Comparison of ENCODE assay signal across 10 mouse cellular contexts in genomic region chr1:125441679-125442078, GRCm38 (mm10). TPM values are rescaled to one million over a fixed set of nuclear protein-coding genes. Genes with fewer than 3 reads are reported as not detected.
DNase-seq lines count a peak whose midpoint lies in the region; ATAC-seq and TF ChIP-seq lines count a peak whose summit lies in the region.
"Had no signal": no experiment of that assay in that cellular context is flagged by ENCODE, and none has a peak within 500 bp of the region (broad histone marks: within the 10 kb centered on the region; RNA-seq: fewer than 3 reads in every experiment).

No protein-coding gene starts in this region.

- peak; percentile 48 to 52 for DNase-seq in lung, adult 18-20 months
- DNase-seq in lung, adult 2 months = no peak
- peak; percentile 49 for DNase-seq in lung, postnatal 14 days
- peak; percentile 21 for DNase-seq in thymus, postnatal 14 days
- no peak for DNase-seq in right cerebral cortex, adult 2 months (ENCODE audit: low spot score in 2 of 2)
- DNase-seq in forebrain, embryonic 11.5 days (ENCODE audit: low spot score) = no peak

- H3K4me2 ChIP-seq in intestine, embryonic 16.5 days (ENCODE audit: low read depth, low read length) = no peak overlapping the region
- H3K4me2 ChIP-seq in forebrain, embryonic 11.5 days (ENCODE audit: low read depth, low read length, severe bottlenecking) = no peak overlapping the region
- H3K4me2 ChIP-seq: heart, embryonic 11.5 days had no signal

- TF ChIP-seq CTCF in lung, adult 2 months (IDR thresholded peaks at IDR 0.05; ENCODE audit: insufficient read depth, low read length) = no peak

- 38% methylated on average over 7 of the region's 7 CpGs for WGBS in lung, adult 2 months
- 43% methylated on average over 7 of the region's 7 CpGs for WGBS in intestine, embryonic 16.5 days
- WGBS in forebrain, embryonic 11.5 days = 76% methylated on average over 7 of the region's 7 CpGs

- H3K4me3 ChIP-seq in lung, adult 2 months (replicated peaks; ENCODE audit: extremely low read depth, low read depth, low read length) = no peak overlapping the region
- H3K4me3 ChIP-seq in intestine, embryonic 16.5 days (ENCODE audit: low read length) = no peak overlapping the region
- H3K4me3 ChIP-seq in forebrain, embryonic 11.5 days (ENCODE audit: low read depth, low read length) = no peak overlapping the region

- no peak overlapping the region for H3K9ac ChIP-seq in intestine, embryonic 16.5 days (ENCODE audit: low read depth, low read length)
- H3K9ac ChIP-seq in forebrain, embryonic 11.5 days (ENCODE audit: low read length) = no peak overlapping the region

- no peak for TF ChIP-seq POLR2A in lung, adult 2 months (IDR thresholded peaks at IDR 0.05; ENCODE audit: borderline replicate concordance, extremely low read depth, low read depth, low read length)

- peak overlapping the region; percentile 27 for H3K27ac ChIP-seq in intestine, embryonic 16.5 days (ENCODE audit: low read length)
- H3K27ac ChIP-seq in forebrain, embryonic 11.5 days (ENCODE audit: low read depth, low read length) = no peak overlapping the region

- H3K27me3 ChIP-seq in intestine, embryonic 16.5 days (replicated peaks; ENCODE audit: control insufficient read depth, insufficient read depth, low read length) = no peaks in the 10 kb centered on the region
- H3K27me3 ChIP-seq in forebrain, embryonic 11.5 days (ENCODE audit: control insufficient read depth, insufficient read depth, low read length) = no peaks in the 10 kb centered on the region
- H3K27me3 ChIP-seq: Patski had no signal

- H3K36me3 ChIP-seq in intestine, embryonic 16.5 days (ENCODE audit: control insufficient read depth, insufficient read depth, low read length) = no peaks in the 10 kb centered on the region
- no peaks in the 10 kb centered on the region for H3K36me3 ChIP-seq in forebrain, embryonic 11.5 days (ENCODE audit: control insufficient read depth, insufficient read depth, low read length)

- H3K4me1 ChIP-seq in lung, adult 2 months (ENCODE audit: control insufficient read depth, insufficient read depth, low read length) = peaks cover 11% of the 10 kb centered on the region
- no peaks in the 10 kb centered on the region for H3K4me1 ChIP-seq in intestine, embryonic 16.5 days (ENCODE audit: control insufficient read depth, insufficient read depth, low read length)
- H3K4me1 ChIP-seq in forebrain, embryonic 11.5 days (replicated peaks; ENCODE audit: control insufficient read depth, insufficient read depth, low read length) = no peaks in the 10 kb centered on the region

- ATAC-seq in intestine, embryonic 16.5 days = peak; percentile 35; the same call in 1 of the 2 replicates
- no peak for ATAC-seq in forebrain, embryonic 11.5 days (replicated peaks; ENCODE audit: low FRiP score)
- ATAC-seq in erythroid progenitor cell, adult 5-6 weeks (replicated peaks; ENCODE audit: low FRiP score, poor library complexity, severe bottlenecking) = no peak
- ATAC-seq: Patski had no signal

- no peaks in the 10 kb centered on the region for H3K9me3 ChIP-seq in intestine, embryonic 16.5 days (ENCODE audit: control insufficient read depth, low read length)
- no peaks in the 10 kb centered on the region for H3K9me3 ChIP-seq in forebrain, embryonic 11.5 days (ENCODE audit: control insufficient read depth, low read length)

RNA-seq across cellular contexts. Expression of gene Actr3, which starts 6.2 kb away (rescaled TPM):
- polyA plus RNA-seq in lung, adult 2 months (2012; rRNA removed) = 36.6 and 64.6 TPM in 2 replicates
- polyA plus RNA-seq in intestine, embryonic 16.5 days (2015; fragmentation: Nextera tagmentation; extraction: Ambion mirVana) = 354 and 361 TPM in 2 replicates
- polyA plus RNA-seq in forebrain, embryonic 11.5 days (2014; fragmentation: Nextera tagmentation; extraction: Ambion mirVana) = 242 and 255 TPM in 2 replicates
- total RNA-seq in erythroid progenitor cell, adult 5-6 weeks (2015; ENCODE audit: low replicate concordance) = 181 and 228 TPM in 2 replicates
- total RNA-seq in erythroid progenitor cell, adult 5-6 weeks (2017; ENCODE audit: low replicate concordance) = 229 and 243 TPM in 2 replicates

Comparison
In these comparisons a context has a peak if more than half of its experiments do, and no peak if none do; other contexts are left out.
1. DNase-seq: peak in lung, adult 18-20 months (2 of 2), lung, postnatal 14 days (single experiment) and thymus, postnatal 14 days (single experiment); none in lung, adult 2 months (single experiment), right cerebral cortex, adult 2 months (0 of 2) and forebrain, embryonic 11.5 days (single experiment).